Mouse (Mus musculus) spleen, adult 18-20 months (tissue): Measurements from ENCODE around the gene Fkrp.

Source experiments
- DNase-seq, 2 experiments: peaks; one replicate each; pipeline ENCODE4 v3.0.0; 2022; ENCODE audit warnings: mixed read lengths in 2 of 2

Fkrp gene

GRCm38 (mm10) chr7:16816475-16817122, at the start of gene Fkrp:
Fkrp (minus strand) TSS chr7:16816732.
- DNase-seq, result peak; percentile 41 to 70

GRCm38 (mm10) chr7:16859902-16860651, 43.5 kb upstream of the Fkrp start:
- peak in 1 of 2 experiments; percentile 68 for DNase-seq

- DNase-seq, result peak in 1 of 2 experiments; percentile 55
Observed at GRCm38 (mm10) chr7:16858336-16858735, 41.8 kb upstream of the Fkrp start.

GRCm38 (mm10) chr7:16853302-16853831, 36.8 kb upstream of the Fkrp start:
- DNase-seq, result no peak

GRCm38 (mm10) chr7:16851636-16852035, 35.1 kb upstream of the Fkrp start:
- DNase-seq, result no peak

- DNase-seq, result peak; percentile 25 to 45
Observed at GRCm38 (mm10) chr7:16848579-16848978, 32.0 kb upstream of the Fkrp start.

- DNase-seq, result no peak
Observed at GRCm38 (mm10) chr7:16847507-16847906, 31.0 kb upstream of the Fkrp start.

GRCm38 (mm10) chr7:16846775-16847174, 30.2 kb upstream of the Fkrp start:
- no peak for DNase-seq

GRCm38 (mm10) chr7:16845820-16846167, 29.3 kb upstream of the Fkrp start:
- peak in 1 of 2 experiments; percentile 11 for DNase-seq

- DNase-seq, result peak; percentile 66 to 73
Observed at GRCm38 (mm10) chr7:16845072-16845819, 28.7 kb upstream of the Fkrp start.

- peak in 1 of 2 experiments; percentile 10 for DNase-seq
Observed at GRCm38 (mm10) chr7:16844696-16845071, 28.2 kb upstream of the Fkrp start.

GRCm38 (mm10) chr7:16843441-16844171, 27.1 kb upstream of the Fkrp start:
- peak; percentile 58 to 66 for DNase-seq

GRCm38 (mm10) chr7:16842645-16843063, 26.1 kb upstream of the Fkrp start, which contains the start of gene Prkd2:
Prkd2 (plus strand) TSS chr7:16842902.
- DNase-seq, result peak; percentile 89 to 95

- DNase-seq, result peak; percentile 75 to 83
Observed at GRCm38 (mm10) chr7:16841561-16842560, 25.3 kb upstream of the Fkrp start.

- DNase-seq, result no peak
Observed at GRCm38 (mm10) chr7:16841078-16841477, 24.5 kb upstream of the Fkrp start.

GRCm38 (mm10) chr7:16840109-16840491, 23.6 kb upstream of the Fkrp start:
- DNase-seq, result no peak

- no peak for DNase-seq
Observed at GRCm38 (mm10) chr7:16839427-16840108, 23.0 kb upstream of the Fkrp start.

- peak in 1 of 2 experiments; percentile 29 for DNase-seq
Observed at GRCm38 (mm10) chr7:16838804-16839426, 22.4 kb upstream of the Fkrp start.

GRCm38 (mm10) chr7:16837916-16838803, 21.6 kb upstream of the Fkrp start:
- peak; percentile 51 to 57 for DNase-seq
